Mouse (Mus musculus): Measurements from ENCODE around the gene Wasl. TPM values are rescaled to one million over a fixed set of nuclear protein-coding genes. Genes with fewer than 3 reads are reported as not detected.

Wasl gene
- total and polyA plus RNA-seq, 3 experiments, result 9.0 to 60.4 (median 26.0) TPM

DNA sequence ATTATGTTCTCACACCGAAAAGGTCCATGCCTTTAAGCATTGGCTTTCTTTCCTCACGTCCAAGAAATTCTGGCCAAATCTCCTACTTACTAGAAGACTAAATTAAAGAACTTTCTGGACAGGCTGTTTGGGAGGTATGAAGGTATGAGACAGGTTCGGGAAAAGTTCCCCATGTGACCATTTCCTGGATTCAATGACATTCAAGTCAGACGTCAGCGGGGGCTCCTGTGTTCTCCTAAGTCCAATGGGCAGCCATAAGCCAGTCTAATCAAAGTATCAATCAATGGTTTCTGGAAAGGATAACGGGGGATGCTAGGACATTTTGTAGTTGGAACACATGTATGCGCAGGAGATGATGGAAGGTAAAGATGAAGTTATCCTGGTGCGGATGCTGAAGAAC, 59.2 kb downstream of the Wasl start:
- no peaks in the 10 kb centered on the region for H3K36me3 ChIP-seq (replicated peaks)
- H3K27me3 ChIP-seq (ENCODE audit: insufficient read depth, low read length), result peaks cover 3% of the 10 kb centered on the region; the same call in 1 of the 2 replicates
- ATAC-seq (ENCODE audit: extremely low read depth, insufficient number of reproducible peaks, low FRiP score, poor library complexity, severe bottlenecking) (no peak), DNase-seq (ENCODE audit: low spot score) (no peak)
- no peak overlapping the region for H3K4me3 ChIP-seq (ENCODE audit: low read depth, low read length)
- H3K4me1 ChIP-seq (ENCODE audit: insufficient read depth, low read depth, low read length), result no peaks in the 10 kb centered on the region
- TF ChIP-seq GATA2 (IDR thresholded peaks at IDR 0.05; ENCODE audit: borderline replicate concordance, low read depth, low read length) (no peak), CTCF (IDR thresholded peaks at IDR 0.05; ENCODE audit: low read depth, low read length) (no peak), TAL1 (conservative IDR thresholded peaks at IDR 0.05; ENCODE audit: low read depth, low read length) (no peak), GATA1 (IDR thresholded peaks at IDR 0.05; ENCODE audit: borderline replicate concordance, low read length) (no peak), POLR2AphosphoS5 (IDR thresholded peaks at IDR 0.05; ENCODE audit: insufficient replicate concordance, low read depth, low read length) (no peak)
- H3K9me3 ChIP-seq (replicated peaks), result no peaks in the 10 kb centered on the region

DNA sequence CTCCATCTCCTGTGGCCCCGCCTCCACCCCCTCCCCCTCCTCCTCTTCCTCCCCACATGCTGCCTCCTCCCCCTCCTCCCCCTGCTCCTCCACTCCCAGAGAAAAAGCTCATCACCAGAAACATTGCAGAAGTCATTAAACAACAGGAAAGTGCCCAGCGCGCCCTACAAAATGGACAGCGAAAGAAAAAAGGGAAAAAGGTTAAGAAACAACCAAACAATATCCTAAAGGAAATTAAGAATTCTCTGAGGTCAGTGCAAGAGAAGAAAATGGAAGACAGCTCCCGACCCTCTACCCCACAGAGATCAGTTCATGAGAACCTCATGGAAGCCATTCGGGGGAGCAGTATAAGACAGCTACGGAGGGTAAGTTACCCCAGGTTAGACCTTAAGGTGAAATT, 60.5 kb downstream of the Wasl start:
- no peaks in the 10 kb centered on the region for H3K4me1 ChIP-seq (ENCODE audit: insufficient read depth, low read depth, low read length)
- no peak for TF ChIP-seq GATA2 (IDR thresholded peaks at IDR 0.05; ENCODE audit: borderline replicate concordance, low read depth, low read length)
- TF ChIP-seq CTCF (IDR thresholded peaks at IDR 0.05; ENCODE audit: low read depth, low read length), result no peak
- TF ChIP-seq TAL1 (conservative IDR thresholded peaks at IDR 0.05; ENCODE audit: low read depth, low read length), result no peak
- no peak for TF ChIP-seq GATA1 (IDR thresholded peaks at IDR 0.05; ENCODE audit: borderline replicate concordance, low read length)
- TF ChIP-seq POLR2AphosphoS5 (IDR thresholded peaks at IDR 0.05; ENCODE audit: insufficient replicate concordance, low read depth, low read length), result no peak
- H3K4me3 ChIP-seq (ENCODE audit: low read depth, low read length), result no peak overlapping the region
- no peak for ATAC-seq (ENCODE audit: extremely low read depth, insufficient number of reproducible peaks, low FRiP score, poor library complexity, severe bottlenecking)
- no peak for DNase-seq (ENCODE audit: low spot score)
- no peaks in the 10 kb centered on the region for H3K9me3 ChIP-seq (replicated peaks)
- peaks cover 9% of the 10 kb centered on the region for H3K27me3 ChIP-seq (ENCODE audit: insufficient read depth, low read length)
- no peaks in the 10 kb centered on the region for H3K36me3 ChIP-seq (replicated peaks)

DNA sequence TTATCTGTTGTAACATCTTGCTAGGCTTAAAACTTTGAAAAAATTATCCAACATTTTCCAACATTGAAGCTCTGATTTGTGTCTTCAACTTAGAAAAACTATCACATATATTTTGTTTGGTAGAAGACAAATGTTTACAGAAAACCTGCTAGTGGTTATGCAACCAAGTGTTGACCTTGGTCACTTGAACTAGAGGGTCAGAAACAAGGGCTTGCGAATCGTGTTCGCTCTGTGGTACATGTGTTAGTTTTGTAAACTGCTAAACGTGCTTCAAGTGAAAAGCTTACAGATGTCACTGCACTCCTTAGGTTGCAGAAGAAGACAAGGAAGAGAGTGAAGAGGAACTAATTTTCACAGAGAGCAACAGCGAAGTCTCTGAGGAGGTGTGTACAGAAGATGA, 61.8 kb downstream of the Wasl start:
- peaks cover 9% of the 10 kb centered on the region for H3K27me3 ChIP-seq (ENCODE audit: insufficient read depth, low read length)
- ATAC-seq (ENCODE audit: extremely low read depth, insufficient number of reproducible peaks, low FRiP score, poor library complexity, severe bottlenecking) (no peak), DNase-seq (ENCODE audit: low spot score) (no peak)
- no peaks in the 10 kb centered on the region for H3K36me3 ChIP-seq (replicated peaks)
- H3K4me3 ChIP-seq (ENCODE audit: low read depth, low read length), result no peak overlapping the region
- no peaks in the 10 kb centered on the region for H3K4me1 ChIP-seq (ENCODE audit: insufficient read depth, low read depth, low read length)
- TF ChIP-seq GATA2 (IDR thresholded peaks at IDR 0.05; ENCODE audit: borderline replicate concordance, low read depth, low read length) (no peak), TAL1 (conservative IDR thresholded peaks at IDR 0.05; ENCODE audit: low read depth, low read length) (no peak), GATA1 (IDR thresholded peaks at IDR 0.05; ENCODE audit: borderline replicate concordance, low read length) (no peak)
- no peaks in the 10 kb centered on the region for H3K9me3 ChIP-seq (replicated peaks)

DNA sequence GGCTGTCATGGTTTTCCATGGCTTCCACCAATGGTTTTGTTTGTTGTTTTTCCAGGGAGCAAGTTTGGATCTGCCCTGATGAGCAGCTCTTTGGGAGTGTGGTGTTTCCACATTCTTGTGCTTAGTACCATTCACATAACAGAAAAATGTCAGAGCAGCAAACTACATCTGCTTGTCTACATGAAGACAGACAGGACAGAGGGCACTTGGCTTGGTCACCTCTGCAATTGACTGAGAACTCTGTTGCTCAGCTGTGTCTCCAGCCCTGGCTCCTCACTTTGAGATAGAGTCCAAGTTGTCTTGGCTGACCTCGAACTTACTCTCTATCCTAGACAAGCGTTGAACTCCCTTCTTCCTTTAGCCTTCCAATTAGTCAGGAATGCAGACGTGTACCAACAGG, 62.5 kb downstream of the Wasl start:
- peaks cover 13% of the 10 kb centered on the region for H3K27me3 ChIP-seq (ENCODE audit: insufficient read depth, low read length)
- H3K4me3 ChIP-seq (ENCODE audit: low read depth, low read length), result no peak overlapping the region
- no peaks in the 10 kb centered on the region for H3K36me3 ChIP-seq (replicated peaks)
- no peak for ATAC-seq (ENCODE audit: extremely low read depth, insufficient number of reproducible peaks, low FRiP score, poor library complexity, severe bottlenecking)
- no peaks in the 10 kb centered on the region for H3K9me3 ChIP-seq (replicated peaks)
- TF ChIP-seq GATA2 (IDR thresholded peaks at IDR 0.05; ENCODE audit: borderline replicate concordance, low read depth, low read length), result no peak
- no peak for TF ChIP-seq GATA1 (IDR thresholded peaks at IDR 0.05; ENCODE audit: borderline replicate concordance, low read length)
- H3K4me1 ChIP-seq (ENCODE audit: insufficient read depth, low read depth, low read length), result no peaks in the 10 kb centered on the region
- no peak for DNase-seq (ENCODE audit: low spot score)

DNA sequence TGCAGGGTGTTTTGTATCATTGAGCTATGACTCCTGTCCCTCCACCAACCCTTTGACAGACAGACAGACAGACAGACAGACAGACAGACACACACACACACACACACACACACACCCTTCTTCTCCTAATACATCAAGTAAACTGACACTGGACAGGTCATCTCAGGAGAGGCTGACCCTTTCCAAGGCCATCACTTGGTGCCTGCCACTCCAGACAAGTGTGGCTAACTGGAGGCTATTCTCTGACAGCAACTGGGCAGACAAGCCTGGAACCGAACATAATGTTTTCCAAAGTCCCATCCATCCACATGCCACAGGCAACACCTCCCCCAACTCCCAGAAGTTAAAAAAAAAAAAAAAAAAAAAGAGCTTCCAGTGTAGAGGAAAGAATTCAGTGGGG, 63.1 kb downstream of the Wasl start:
- Histone ChIP-seq H3K27me3 (ENCODE audit: insufficient read depth, low read length) (peaks cover 13% of the 10 kb centered on the region), H3K4me1 (ENCODE audit: insufficient read depth, low read depth, low read length) (no peaks in the 10 kb centered on the region), H3K9me3 (replicated peaks) (no peaks in the 10 kb centered on the region), H3K4me3 (ENCODE audit: low read depth, low read length) (no peak overlapping the region), H3K36me3 (replicated peaks) (no peaks in the 10 kb centered on the region)
- TF ChIP-seq GATA1 (IDR thresholded peaks at IDR 0.05; ENCODE audit: borderline replicate concordance, low read length), result no peak
- no peak for TF ChIP-seq POLR2AphosphoS5 (IDR thresholded peaks at IDR 0.05; ENCODE audit: insufficient replicate concordance, low read depth, low read length)
- TF ChIP-seq CTCF (IDR thresholded peaks at IDR 0.05; ENCODE audit: low read depth, low read length), result no peak
- no peak for TF ChIP-seq GATA2 (IDR thresholded peaks at IDR 0.05; ENCODE audit: borderline replicate concordance, low read depth, low read length)
- TF ChIP-seq TAL1 (conservative IDR thresholded peaks at IDR 0.05; ENCODE audit: low read depth, low read length), result no peak
- ATAC-seq (ENCODE audit: extremely low read depth, insufficient number of reproducible peaks, low FRiP score, poor library complexity, severe bottlenecking) (no peak), DNase-seq (ENCODE audit: low spot score) (no peak)

DNA sequence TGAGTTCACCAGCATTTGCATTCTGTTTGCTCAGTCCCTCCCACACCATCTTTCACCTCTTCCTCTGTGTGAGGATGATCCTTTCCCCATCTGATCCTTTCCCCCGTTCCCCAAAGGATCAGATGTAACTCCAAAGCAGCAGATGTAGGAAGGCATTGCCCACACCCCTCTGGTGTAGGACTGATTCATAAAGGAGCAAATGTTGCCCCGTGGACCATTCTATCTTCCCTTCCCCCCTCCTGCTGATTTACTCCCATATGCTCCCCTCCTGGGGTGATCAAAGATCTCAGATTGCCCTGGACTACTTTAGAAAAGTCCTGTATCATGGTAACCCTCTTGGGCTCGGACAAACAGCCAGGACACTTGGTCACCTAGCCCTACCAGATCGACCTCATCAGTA, 64.1 kb downstream of the Wasl start:
- H3K27me3 ChIP-seq (ENCODE audit: insufficient read depth, low read length), result peaks cover 13% of the 10 kb centered on the region
- DNase-seq (ENCODE audit: low spot score) (no peak), ATAC-seq (ENCODE audit: extremely low read depth, insufficient number of reproducible peaks, low FRiP score, poor library complexity, severe bottlenecking) (no peak)
- no peaks in the 10 kb centered on the region for H3K4me1 ChIP-seq (ENCODE audit: insufficient read depth, low read depth, low read length)
- H3K9me3 ChIP-seq (replicated peaks), result no peaks in the 10 kb centered on the region
- TF ChIP-seq CTCF (IDR thresholded peaks at IDR 0.05; ENCODE audit: low read depth, low read length), result no peak
- no peak overlapping the region for H3K4me3 ChIP-seq (ENCODE audit: low read depth, low read length)
- H3K36me3 ChIP-seq (replicated peaks), result no peaks in the 10 kb centered on the region

DNA sequence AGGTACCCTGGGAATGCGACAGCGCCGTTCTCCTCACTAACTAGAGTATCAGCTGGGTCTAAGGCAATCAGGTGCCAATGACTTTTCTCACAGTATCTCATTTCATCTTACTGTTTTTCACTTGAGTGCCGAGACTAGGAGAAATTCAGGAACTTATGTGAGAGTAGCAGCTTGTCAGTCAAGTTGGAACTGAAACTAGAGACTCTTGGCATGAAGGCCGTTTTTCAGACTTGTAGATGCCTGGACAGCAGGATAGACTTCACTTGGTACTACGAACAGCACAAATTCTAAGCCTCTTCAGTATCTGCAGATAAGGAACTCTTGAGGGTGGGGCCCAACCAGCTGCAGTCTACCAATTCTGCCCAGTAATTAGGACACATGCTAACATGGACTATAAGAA, 64.7 kb downstream of the Wasl start:
- H3K4me1 ChIP-seq (ENCODE audit: insufficient read depth, low read depth, low read length), result no peaks in the 10 kb centered on the region
- H3K9me3 ChIP-seq (replicated peaks), result no peaks in the 10 kb centered on the region
- no peak overlapping the region for H3K4me3 ChIP-seq (ENCODE audit: low read depth, low read length)
- ATAC-seq (ENCODE audit: extremely low read depth, insufficient number of reproducible peaks, low FRiP score, poor library complexity, severe bottlenecking), result no peak
- H3K36me3 ChIP-seq (replicated peaks), result no peaks in the 10 kb centered on the region
- no peak for DNase-seq (ENCODE audit: low spot score)
- no peak for TF ChIP-seq TAL1 (conservative IDR thresholded peaks at IDR 0.05; ENCODE audit: low read depth, low read length)
- TF ChIP-seq GATA1 (IDR thresholded peaks at IDR 0.05; ENCODE audit: borderline replicate concordance, low read length), result no peak
- no peak for TF ChIP-seq CTCF (IDR thresholded peaks at IDR 0.05; ENCODE audit: low read depth, low read length)
- no peak for TF ChIP-seq GATA2 (IDR thresholded peaks at IDR 0.05; ENCODE audit: borderline replicate concordance, low read depth, low read length)
- no peak for TF ChIP-seq POLR2AphosphoS5 (IDR thresholded peaks at IDR 0.05; ENCODE audit: insufficient replicate concordance, low read depth, low read length)
- H3K27me3 ChIP-seq (ENCODE audit: insufficient read depth, low read length), result peaks cover 13% of the 10 kb centered on the region
